Mouse (Mus musculus) heart, embryonic 16.5 days (tissue): ENCODE measurements around the gene Gata1. TPM values are rescaled to one million over a fixed set of nuclear protein-coding genes. Genes with fewer than 3 reads are reported as not detected.
A peak's percentile ranks its signal among the peaks of the same experiment; 100 is the strongest.
"Not testable (repeated sequence)": the region's sequence is repeated elsewhere in the genome, so short reads cannot be mapped to it uniquely, and the experiment has no call there.

Source experiments
- ATAC-seq: fragments of 200-750 bp; cut with Nextera tagmentation; replicated peaks from 2 replicates; pipeline ENCODE4 v1.8.0; 2017; ENCODE audit warnings: moderate number of reproducible peaks; ENCODE audit not compliant: insufficient read depth, low FRiP score; ENCODE audit errors: extremely low read depth
- H3K27ac ChIP-seq: fragments of 300-500 bp; sonication (generic); 2 replicates; pipeline ENCODE4 v1.5.1; 2014; ENCODE audit warnings: mild to moderate bottlenecking, low read length, control low read depth, moderate library complexity
- H3K27me3 ChIP-seq: fragments of 300-500 bp; sonication (generic); 2 replicates; pipeline ENCODE4 v1.6.1; 2014; ENCODE audit warnings: low read length, mixed read lengths; ENCODE audit not compliant: control insufficient read depth, insufficient read depth
- H3K36me3 ChIP-seq: fragments of 300-500 bp; sonication (generic); 2 replicates; pipeline ENCODE4 v1.6.1; 2014; ENCODE audit not compliant: control insufficient read depth, insufficient read depth
- H3K4me1 ChIP-seq: fragments of 300-500 bp; sonication (generic); 2 replicates; pipeline ENCODE4 v1.6.1; 2014; ENCODE audit warnings: low read length, mixed read lengths; ENCODE audit not compliant: control insufficient read depth, insufficient read depth
- H3K4me2 ChIP-seq: fragments of 300-500 bp; sonication (generic); 2 replicates; pipeline ENCODE4 v1.6.1; 2014; ENCODE audit warnings: low read depth, mild to moderate bottlenecking, control low read depth, low read length
- H3K4me3 ChIP-seq: fragments of 300-500 bp; sonication (generic); 2 replicates; pipeline ENCODE4 v1.5.1; 2014; ENCODE audit warnings: mild to moderate bottlenecking, control low read depth, low read length
- H3K9ac ChIP-seq: fragments of 300-500 bp; sonication (generic); 2 replicates; pipeline ENCODE4 v1.6.1; 2014; ENCODE audit warnings: low read length, control low read depth
- H3K9me3 ChIP-seq: fragments of 300-500 bp; sonication (generic); replicated peaks from 2 replicates; pipeline ENCODE4 v1.6.1; 2016; ENCODE audit warnings: low read length; ENCODE audit not compliant: control insufficient read depth
- WGBS: fragments of 180-500 bp; shearing (Covaris S2); extraction: QIAGEN DNeasy Blood & Tissue Kit; methylation state at CpG from one replicate; pipeline ENCODE4 v1.1.7; 2014; 5-methylcytosine and 5-hydroxymethylcytosine counted together
- polyA plus RNA-seq: library from polyadenylated mRNA; unstranded; fragments of >200 nt; fragmentation: Nextera tagmentation; extraction: Ambion mirVana; gene quantifications from 2 replicates; pipeline ENCODE4 v1.2.1, GENCODE M21; 2015

Gata1 gene
- polyA plus RNA-seq, 1 experiment from 2014 or later = 1.1 TPM

- Histone ChIP-seq H3K4me1 (peaks cover 2% of the 10 kb centered on the region; the same call in 1 of the 2 replicates), H3K27me3 (peaks cover 54% of the 10 kb centered on the region), H3K4me2 (peak within 1 kb of the TSS; percentile 18; the same call in 1 of the 2 replicates), H3K9me3 (no peaks in the 10 kb centered on the region; the same call in 1 of the 2 replicates), H3K4me3 (0 out of 2 replicates have a peak within 1 kb of the TSS, but pooled peaks have one; percentile 12), H3K27ac (no peak within 1 kb of the TSS), H3K9ac (no peak within 1 kb of the TSS), H3K36me3 (no peaks in the 10 kb centered on the region)
- 13% methylated on average over 36 of the region's 40 CpGs for WGBS
- no peak for ATAC-seq
These were observed 58.1 kb downstream of the Gata1 start, which contains the start of gene Pcsk1n for GRCm38 (mm10) chrX:7919601-7920383. Gene Pcsk1n, plus strand, starts transcription at chrX:7919822.

- not testable (repeated sequence) for H3K4me2 ChIP-seq, ATAC-seq, H3K27ac ChIP-seq, H3K4me1 ChIP-seq, H3K36me3 ChIP-seq, H3K4me3 ChIP-seq, H3K9me3 ChIP-seq, H3K9ac ChIP-seq
- H3K27me3 ChIP-seq = peaks cover 37% of the 10 kb centered on the region
- WGBS = 64% methylated on average over 6 of the region's 6 CpGs
These were observed 59.9 kb downstream of the Gata1 start for GRCm38 (mm10) chrX:7917960-7918359.

DNA sequence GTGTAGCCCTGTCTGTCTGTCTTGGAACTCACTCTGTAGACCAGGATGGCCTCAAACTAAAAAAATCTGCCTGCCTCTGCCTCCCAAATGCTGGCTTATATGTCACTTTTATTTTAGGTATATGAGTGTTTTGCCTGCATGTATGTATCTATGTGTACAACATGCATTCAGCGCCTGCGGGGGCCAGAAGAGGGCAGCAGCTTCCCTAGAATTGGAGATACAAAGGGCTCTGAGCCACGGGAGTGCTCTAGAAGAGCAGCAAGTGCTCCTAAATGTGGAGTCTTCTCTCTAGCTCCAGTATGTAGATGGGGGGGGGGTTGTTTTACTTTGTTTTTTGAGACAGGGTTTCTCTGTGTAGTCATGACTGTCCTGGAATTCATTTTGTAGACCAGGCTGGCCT, 62.2 kb downstream of the Gata1 start:
- WGBS = 19% methylated on average over 3 of the region's 3 CpGs
- H3K4me3 ChIP-seq, H3K36me3 ChIP-seq, ATAC-seq, H3K27ac ChIP-seq, H3K9ac ChIP-seq, H3K9me3 ChIP-seq, H3K4me1 ChIP-seq, H3K4me2 ChIP-seq: not testable (repeated sequence)
- peaks cover 19% of the 10 kb centered on the region for H3K27me3 ChIP-seq

GRCm38 (mm10) chrX:7910473-7910872, 67.4 kb downstream of the Gata1 start:
- no peak overlapping the region for H3K9ac ChIP-seq
- ATAC-seq = no peak
- H3K27me3 ChIP-seq = no peaks in the 10 kb centered on the region
- WGBS = 53% methylated on average over 6 of the region's 6 CpGs
- H3K9me3 ChIP-seq = no peaks in the 10 kb centered on the region
- peaks cover 3% of the 10 kb centered on the region for H3K36me3 ChIP-seq
- H3K27ac ChIP-seq = no peak overlapping the region
- H3K4me1 ChIP-seq = no peaks in the 10 kb centered on the region
- no peak overlapping the region for H3K4me2 ChIP-seq
- no peak overlapping the region for H3K4me3 ChIP-seq

Other genes with a start within 250 kb of the Gata1 start
- gene Praf2, start 249.6 kb downstream of the Gata1 start, polyA plus RNA-seq = 32.4 and 34.0 TPM in 2 replicates
- gene Ccdc120, start 227.2 kb downstream of the Gata1 start, polyA plus RNA-seq = 4.1 and 8.5 TPM in 2 replicates
- 19.1 TPM in 2 replicates for gene Tfe3, start 215.5 kb downstream of the Gata1 start, polyA plus RNA-seq
- gene Gripap1, start 188.3 kb downstream of the Gata1 start, polyA plus RNA-seq = 29.8 and 30.7 TPM in 2 replicates
- 0.46 and 0.54 TPM in 2 replicates for gene Kcnd1, start 155.8 kb downstream of the Gata1 start, polyA plus RNA-seq
- gene Otud5, start 136.7 kb downstream of the Gata1 start, polyA plus RNA-seq = 27.1 and 27.4 TPM in 2 replicates
- gene Pim2, start 99.8 kb downstream of the Gata1 start, polyA plus RNA-seq = 6.1 and 6.4 TPM in 2 replicates
- gene Slc35a2, start 94.0 kb downstream of the Gata1 start, polyA plus RNA-seq = 28.9 and 30.5 TPM in 2 replicates
- gene Pqbp1, start 78.8 kb downstream of the Gata1 start, polyA plus RNA-seq = 74.7 and 82.7 TPM in 2 replicates
- gene Timm17b, start 78.7 kb downstream of the Gata1 start, polyA plus RNA-seq = 114 and 122 TPM in 2 replicates
- gene Gm10491, start 70.2 kb downstream of the Gata1 start, polyA plus RNA-seq = not detected in 2 replicates
- not detected in 2 replicates for gene Gm10490, start 68.5 kb downstream of the Gata1 start, polyA plus RNA-seq
- 0.32 and 0.42 TPM in 2 replicates for gene Pcsk1n, start 58.2 kb downstream of the Gata1 start, polyA plus RNA-seq
- gene Eras, start 49.5 kb downstream of the Gata1 start, polyA plus RNA-seq = not detected in 2 replicates
- 26.1 and 26.7 TPM in 2 replicates for gene Hdac6, start 30.2 kb downstream of the Gata1 start, polyA plus RNA-seq
- 0.74 and 0.77 TPM in 2 replicates for gene Glod5, start 40.4 kb upstream of the Gata1 start, polyA plus RNA-seq
- 31.3 and 33.7 TPM in 2 replicates for gene Suv39h1, start 96.7 kb upstream of the Gata1 start, polyA plus RNA-seq
- gene Was, start 112.4 kb upstream of the Gata1 start, polyA plus RNA-seq = 0.62 and 2.2 TPM in 2 replicates
- 27.5 and 27.6 TPM in 2 replicates for gene Wdr13, start 154.8 kb upstream of the Gata1 start, polyA plus RNA-seq
- 295 and 339 TPM in 2 replicates for gene Rbm3, start 167.8 kb upstream of the Gata1 start, polyA plus RNA-seq
- gene Tbc1d25, start 198.1 kb upstream of the Gata1 start, polyA plus RNA-seq = 10.4 and 11.8 TPM in 2 replicates
- 31.9 and 35.7 TPM in 2 replicates for gene Ebp, start 215.4 kb upstream of the Gata1 start, polyA plus RNA-seq
- 4.3 and 5.0 TPM in 2 replicates for gene Porcn, start 228.5 kb upstream of the Gata1 start, polyA plus RNA-seq